In the genomic region with DNA sequence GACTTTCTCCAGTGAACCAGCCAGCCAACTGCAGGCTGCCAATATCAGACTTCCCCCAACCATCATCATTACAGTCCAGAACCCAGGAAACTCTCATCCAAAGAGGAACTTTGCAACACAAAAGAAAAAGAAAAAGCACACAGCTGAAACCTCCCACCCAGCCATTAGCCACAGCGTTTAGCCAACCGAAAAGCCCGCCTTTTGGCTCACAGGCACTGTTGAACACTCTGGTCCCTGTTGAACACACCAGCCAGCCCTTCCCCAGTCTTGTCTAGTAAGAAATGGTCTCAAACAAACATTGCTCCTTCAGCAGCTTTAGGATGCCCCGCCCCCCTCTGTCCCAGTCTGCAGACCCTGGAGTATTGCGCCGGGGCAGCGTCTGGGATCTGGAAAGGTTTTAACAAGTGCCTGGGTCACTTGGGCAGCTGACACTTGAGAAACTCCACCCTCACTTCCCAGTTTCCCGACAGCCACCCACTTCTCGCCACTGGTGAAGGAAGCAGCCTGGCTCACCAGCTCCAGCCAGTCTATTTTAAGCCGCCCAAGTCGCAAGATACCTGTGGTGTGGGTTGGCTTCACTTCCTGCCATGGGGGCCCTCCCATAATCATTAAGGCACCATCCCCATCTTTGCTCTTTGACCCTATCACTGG, we compare ENCODE assay signal across 13 mouse cellular contexts. TPM values are rescaled to one million over a fixed set of nuclear protein-coding genes. Genes with fewer than 3 reads are reported as not detected.
DNase-seq lines count a peak whose midpoint lies in the region; ATAC-seq and TF ChIP-seq lines count a peak whose summit lies in the region.
"Had no signal": no experiment of that assay in that cellular context is flagged by ENCODE, and none has a peak within 500 bp of the region (broad histone marks: within the 10 kb centered on the region; RNA-seq: fewer than 3 reads in every experiment).

No protein-coding gene starts in this region.

- H3K4me1 ChIP-seq in forebrain, postnatal 0 days (ENCODE audit: insufficient read depth) = no peaks in the 10 kb centered on the region
- peaks cover 13% of the 10 kb centered on the region for H3K4me1 ChIP-seq in forebrain, embryonic 15.5 days
- H3K4me1 ChIP-seq in intestine, embryonic 16.5 days (ENCODE audit: control insufficient read depth, insufficient read depth, low read length) = peaks cover 31% of the 10 kb centered on the region
- H3K4me1 ChIP-seq in lung, embryonic 15.5 days = peaks cover 27% of the 10 kb centered on the region

- peak; percentile 38 for ATAC-seq in forebrain, postnatal 0 days
- no peak for ATAC-seq in forebrain, embryonic 15.5 days (replicated peaks)
- 0 out of 2 replicates have a peak, but pooled peaks have one; percentile 2 for ATAC-seq in intestine, embryonic 16.5 days
- ATAC-seq in lung, embryonic 15.5 days (ENCODE audit: borderline replicate concordance, extremely low read depth, low FRiP score, low TSS enrichment) = no peak; the same call in 1 of the 2 replicates
- ATAC-seq: midbrain, embryonic 16.5 days had no signal

- H3K4me2 ChIP-seq in forebrain, postnatal 0 days (ENCODE audit: low read depth) = no peak overlapping the region
- no peak overlapping the region for H3K4me2 ChIP-seq in forebrain, embryonic 15.5 days (replicated peaks)
- peak overlapping the region; percentile 20; the same call in 1 of the 2 replicates for H3K4me2 ChIP-seq in intestine, embryonic 16.5 days (ENCODE audit: low read depth, low read length)
- H3K4me2 ChIP-seq in lung, embryonic 15.5 days = no peak overlapping the region; the same call in 1 of the 2 replicates
- H3K4me2 ChIP-seq: embryonic facial prominence, embryonic 12.5 days; hindbrain, embryonic 12.5 days; liver, embryonic 11.5 days had no signal

- H3K4me3 ChIP-seq in forebrain, postnatal 0 days (ENCODE audit: low read depth, low read length) = no peak overlapping the region
- no peak overlapping the region for H3K4me3 ChIP-seq in forebrain, embryonic 15.5 days
- no peak overlapping the region for H3K4me3 ChIP-seq in intestine, embryonic 16.5 days (ENCODE audit: low read length)
- H3K4me3 ChIP-seq in lung, embryonic 15.5 days = no peak overlapping the region
- H3K4me3 ChIP-seq: embryonic facial prominence, embryonic 12.5 days; hindbrain, embryonic 12.5 days had no signal

- no peaks in the 10 kb centered on the region for H3K27me3 ChIP-seq in forebrain, postnatal 0 days (ENCODE audit: insufficient read depth, low read length)
- no peaks in the 10 kb centered on the region for H3K27me3 ChIP-seq in forebrain, embryonic 15.5 days
- no peaks in the 10 kb centered on the region for H3K27me3 ChIP-seq in intestine, embryonic 16.5 days (replicated peaks; ENCODE audit: control insufficient read depth, insufficient read depth, low read length)
- no peaks in the 10 kb centered on the region for H3K27me3 ChIP-seq in lung, embryonic 15.5 days
- H3K27me3 ChIP-seq: embryonic facial prominence, embryonic 12.5 days; hindbrain, embryonic 12.5 days had no signal

- 58% methylated on average over 11 of the region's 11 CpGs for WGBS in forebrain, postnatal 0 days
- WGBS in forebrain, embryonic 15.5 days = 61% methylated on average over 11 of the region's 11 CpGs
- 42% methylated on average over 11 of the region's 11 CpGs for WGBS in intestine, embryonic 16.5 days
- WGBS in lung, embryonic 15.5 days = 29% methylated on average over 11 of the region's 11 CpGs

- no peak overlapping the region for H3K27ac ChIP-seq in forebrain, postnatal 0 days (ENCODE audit: low read depth, low read length)
- no peak overlapping the region for H3K27ac ChIP-seq in forebrain, embryonic 15.5 days (replicated peaks)
- H3K27ac ChIP-seq in intestine, embryonic 16.5 days (ENCODE audit: low read length) = peak overlapping the region; percentile 79
- peak overlapping the region; percentile 66 for H3K27ac ChIP-seq in lung, embryonic 15.5 days
- H3K27ac ChIP-seq: embryonic facial prominence, embryonic 12.5 days; hindbrain, embryonic 12.5 days had no signal

- no peaks in the 10 kb centered on the region for H3K36me3 ChIP-seq in forebrain, postnatal 0 days (ENCODE audit: insufficient read depth)
- H3K36me3 ChIP-seq in forebrain, embryonic 15.5 days = no peaks in the 10 kb centered on the region
- no peaks in the 10 kb centered on the region for H3K36me3 ChIP-seq in intestine, embryonic 16.5 days (ENCODE audit: control insufficient read depth, insufficient read depth, low read length)
- H3K36me3 ChIP-seq in lung, embryonic 15.5 days = no peaks in the 10 kb centered on the region
- H3K36me3 ChIP-seq: embryonic facial prominence, embryonic 12.5 days; hindbrain, embryonic 12.5 days had no signal

- no peak overlapping the region for H3K9ac ChIP-seq in forebrain, postnatal 0 days
- no peak overlapping the region for H3K9ac ChIP-seq in forebrain, embryonic 15.5 days (replicated peaks)
- H3K9ac ChIP-seq in intestine, embryonic 16.5 days (ENCODE audit: low read depth, low read length) = no peak overlapping the region
- no peak overlapping the region for H3K9ac ChIP-seq in lung, embryonic 15.5 days
- H3K9ac ChIP-seq: embryonic facial prominence, embryonic 12.5 days; hindbrain, embryonic 12.5 days had no signal

- no peak for DNase-seq in forebrain, postnatal 0 days
- DNase-seq in CD4-positive, CD25-positive, alpha-beta regulatory T cell, adult 2 months (ENCODE audit: low read depth, low spot score) = peak; percentile 9
- DNase-seq in cerebellum, adult 11 months = no peak
- no peak for DNase-seq in T-cell, adult 2 months (ENCODE audit: low spot score)
- DNase-seq in frontal cortex, postnatal 25 days (ENCODE audit: low spot score in 2 of 2) = no peak
- DNase-seq: cerebellum, adult 11-12 months had no signal

- H3K9me3 ChIP-seq in forebrain, postnatal 0 days (ENCODE audit: low read length) = no peaks in the 10 kb centered on the region
- H3K9me3 ChIP-seq in forebrain, embryonic 15.5 days = no peaks in the 10 kb centered on the region
- H3K9me3 ChIP-seq in intestine, embryonic 16.5 days (ENCODE audit: control insufficient read depth, low read length) = no peaks in the 10 kb centered on the region
- H3K9me3 ChIP-seq in lung, embryonic 15.5 days = no peaks in the 10 kb centered on the region
- H3K9me3 ChIP-seq: embryonic facial prominence, embryonic 12.5 days; hindbrain, embryonic 12.5 days had no signal

- no peak for TF ChIP-seq CTCF in forebrain, postnatal 0 days (IDR thresholded peaks at IDR 0.05; ENCODE audit: low read depth)

RNA-seq across cellular contexts. Expression of a gene that starts 11.6 kb away (rescaled TPM):
- total RNA-seq in forebrain, postnatal 0 days (2014; rRNA removed) = 0.38 and 0.81 TPM in 2 replicates
- 0.35 and 0.44 TPM in 2 replicates for polyA plus RNA-seq in forebrain, postnatal 0 days (2015; fragmentation: Nextera tagmentation; extraction: Ambion mirVana)
- polyA plus RNA-seq in forebrain, embryonic 15.5 days (2015; fragmentation: Nextera tagmentation; extraction: Ambion mirVana) = 0.27 and 0.36 TPM in 2 replicates
- 91.4 and 96.6 TPM in 2 replicates for polyA plus RNA-seq in intestine, embryonic 16.5 days (2015; fragmentation: Nextera tagmentation; extraction: Ambion mirVana)
- polyA plus RNA-seq in lung, embryonic 15.5 days (2015; fragmentation: Nextera tagmentation; extraction: Ambion mirVana) = 48.1 and 50.9 TPM in 2 replicates

Comparison
In these comparisons a context has a peak if more than half of its experiments do, and no peak if none do; other contexts are left out.
1. ATAC-seq: peak in forebrain, postnatal 0 days (single experiment) and intestine, embryonic 16.5 days (single experiment); none in forebrain, embryonic 15.5 days (single experiment) and lung, embryonic 15.5 days (single experiment).
2. H3K27ac ChIP-seq: peak in intestine, embryonic 16.5 days (single experiment) and lung, embryonic 15.5 days (single experiment); none in forebrain, postnatal 0 days (single experiment) and forebrain, embryonic 15.5 days (single experiment).
3. RNA of a gene that starts 11.6 kb away (polyA plus RNA-seq): 91.4 to 96.6 TPM in intestine, embryonic 16.5 days and 48.1 to 50.9 TPM in lung, embryonic 15.5 days; 0.35 to 0.44 TPM in forebrain, postnatal 0 days and 0.27 to 0.36 TPM in forebrain, embryonic 15.5 days; every median in the first group is over 10 times any median in the second.